Mouse (Mus musculus) cortical plate, adult 2 months (tissue): ENCODE results near the gene Lsp1.

ENCODE experiments used
- CTCF ChIP-seq: fragments of 200-500 bp; IDR thresholded peaks from 2 replicates; pipeline ENCODE4 v1.5.1; 2011; ENCODE audit warnings: mild to moderate bottlenecking, control low read depth, low read length; ENCODE audit not compliant: insufficient read depth; ENCODE audit errors: extremely low read depth
- POLR2A ChIP-seq: fragments of 200-500 bp; IDR thresholded peaks from 2 replicates; pipeline ENCODE4 v1.6.1; 2011; ENCODE audit warnings: mild to moderate bottlenecking, low read length, control low read depth; ENCODE audit not compliant: insufficient read depth; ENCODE audit errors: extremely low read depth

DNA sequence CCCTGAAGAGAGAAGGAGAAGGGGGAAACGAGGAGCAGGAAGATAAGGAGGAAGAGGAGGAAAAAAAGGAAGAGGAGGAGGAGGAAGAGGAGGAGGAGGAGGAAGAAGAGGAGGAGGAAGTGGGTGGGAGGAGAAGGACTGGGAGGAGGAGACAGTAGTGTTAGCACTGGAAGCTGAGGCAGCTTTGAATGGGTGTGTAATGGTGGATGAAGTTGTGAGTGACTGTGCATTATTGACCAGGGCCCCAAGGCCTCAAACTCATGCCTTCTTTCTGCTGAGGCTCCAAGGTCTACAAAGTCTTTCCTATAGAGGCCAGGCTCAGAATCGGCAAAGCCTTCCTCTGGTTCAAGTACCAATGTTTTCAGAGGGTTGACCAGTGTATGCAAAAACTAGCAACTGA is 38.8 kb upstream of the Lsp1 start:
- TF ChIP-seq POLR2A = no peak
- no peak for TF ChIP-seq CTCF
